Mouse (Mus musculus): ENCODE data around the gene Cfap74.

DNA sequence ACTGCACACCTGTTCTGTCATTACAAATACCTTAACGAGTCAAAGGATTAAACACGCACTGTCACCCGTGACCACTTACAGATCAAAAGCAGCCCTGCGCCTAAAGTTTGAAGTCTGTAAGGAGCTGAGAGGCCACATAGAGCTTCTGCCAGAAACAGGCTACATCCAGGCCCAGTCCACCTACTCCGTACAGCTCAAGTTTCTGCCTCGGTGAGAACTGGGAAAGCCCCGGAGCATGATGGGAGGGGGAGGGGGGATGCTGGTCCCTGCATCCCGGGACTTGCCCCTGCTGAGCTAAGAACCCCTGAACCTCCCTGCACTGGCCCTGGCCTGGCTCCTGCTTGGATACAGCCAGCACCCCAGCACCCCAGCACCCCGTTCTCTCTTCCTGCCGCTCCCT lies 42.6 kb downstream of the Cfap74 start:
- TF ChIP-seq CTCF (IDR thresholded peaks at IDR 0.05) (no peak), EP300 (IDR thresholded peaks at IDR 0.05) (no peak)
